Mouse (Mus musculus): ENCODE measurements at regions not wholly inside any gene's neighbourhood (a gene's known extent, or its start where the extent isn't known, plus 50 kb on each side); places are given as distances from the start of the nearest gene placed in this dataset.
A peak's percentile ranks its signal among the peaks of the same experiment; 100 is the strongest.

- no peak for DNase-seq
Measured at GRCm38 (mm10) chr7:116882268-116882964, 378.2 kb downstream of the Nucb2 start.

GRCm38 (mm10) chr7:116893846-116894245 is 389.7 kb downstream of the Nucb2 start:
- no peak for DNase-seq

- DNase-seq = no peak
Measured at GRCm38 (mm10) chr7:116915797-116916196, 411.6 kb downstream of the Nucb2 start.

DNA sequence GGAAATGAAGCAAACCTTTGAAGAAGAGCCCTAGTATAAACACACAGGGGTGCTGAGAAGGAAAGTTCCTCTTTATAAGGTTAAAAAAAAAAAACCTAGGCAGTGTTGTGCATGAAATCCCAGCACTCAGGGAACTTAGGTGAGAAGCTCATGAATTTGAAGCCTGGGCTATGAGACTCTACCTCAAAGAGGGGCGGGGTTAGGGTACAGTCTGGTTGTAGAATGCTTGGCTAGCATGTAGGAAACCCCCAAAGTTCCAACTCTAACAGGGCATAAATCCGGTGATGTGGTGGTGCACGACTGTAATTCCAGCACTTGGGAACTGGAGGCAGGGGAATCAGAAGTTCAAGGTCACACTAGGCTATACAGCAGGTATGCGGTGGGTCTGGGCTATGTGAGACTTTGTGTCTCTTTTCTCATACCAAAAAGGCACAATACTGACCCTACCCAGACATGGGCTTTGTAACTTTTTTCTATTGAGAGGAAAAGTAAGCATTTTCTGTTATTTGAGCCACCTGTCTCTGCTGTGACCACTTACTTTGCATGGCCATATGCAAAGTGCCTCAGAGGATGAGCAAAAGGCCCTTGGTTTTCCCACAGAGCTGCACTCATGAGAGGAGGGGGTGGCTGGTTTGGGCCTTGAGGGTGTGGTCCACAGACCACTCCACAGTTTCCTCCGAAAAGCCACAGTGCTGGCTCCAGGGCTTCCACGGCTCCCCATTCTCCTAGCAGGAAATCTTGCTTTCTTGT is 413.9 kb downstream of the Nucb2 start:
- no peak for DNase-seq

DNA sequence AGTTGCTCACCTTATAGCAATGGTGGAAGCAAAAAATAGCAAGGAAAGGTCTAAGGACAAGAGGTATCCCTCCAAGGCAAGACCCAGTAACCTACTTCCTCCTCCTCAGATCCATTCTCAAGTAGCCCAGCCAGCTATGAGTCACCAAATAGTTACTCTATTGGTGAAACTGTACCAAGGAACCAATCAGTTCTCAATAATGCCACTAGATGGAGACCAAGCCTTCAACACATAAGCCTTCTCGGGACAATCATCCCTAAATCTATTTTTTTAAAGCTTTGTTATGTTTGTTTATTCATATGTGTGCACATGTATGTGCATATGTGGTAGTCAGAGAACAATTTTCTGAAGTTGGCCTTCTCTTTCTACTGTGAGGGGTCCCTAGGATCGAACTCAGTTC is 434.3 kb upstream of the Xylt1 start:
- DNase-seq = no peak

- peak; percentile 6 for DNase-seq
Measured at GRCm38 (mm10) chr7:116959196-116959895, 421.4 kb upstream of the Xylt1 start.

DNA sequence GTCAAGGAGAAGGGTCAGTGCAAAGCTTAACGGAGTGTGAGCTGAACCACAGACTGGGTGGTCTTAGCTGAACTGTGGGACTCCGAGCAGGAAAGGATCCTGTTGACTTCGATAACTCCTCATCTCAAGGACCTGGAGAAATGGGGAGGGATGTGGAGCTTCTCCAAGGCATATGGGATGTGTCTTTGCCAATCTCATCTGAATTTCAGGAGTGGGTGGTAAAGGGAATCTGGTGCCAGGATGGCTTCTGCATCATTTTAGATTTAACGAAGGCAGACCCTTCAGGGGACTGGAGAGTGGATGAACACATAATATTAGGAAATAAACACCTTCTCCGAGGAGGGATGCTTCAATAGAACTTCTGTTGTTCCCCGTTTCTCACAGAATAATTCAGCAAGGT is 416.9 kb upstream of the Xylt1 start:
- no peak for DNase-seq

GRCm38 (mm10) chr7:116991351-116991750 is 389.4 kb upstream of the Xylt1 start:
- DNase-seq = no peak

DNA sequence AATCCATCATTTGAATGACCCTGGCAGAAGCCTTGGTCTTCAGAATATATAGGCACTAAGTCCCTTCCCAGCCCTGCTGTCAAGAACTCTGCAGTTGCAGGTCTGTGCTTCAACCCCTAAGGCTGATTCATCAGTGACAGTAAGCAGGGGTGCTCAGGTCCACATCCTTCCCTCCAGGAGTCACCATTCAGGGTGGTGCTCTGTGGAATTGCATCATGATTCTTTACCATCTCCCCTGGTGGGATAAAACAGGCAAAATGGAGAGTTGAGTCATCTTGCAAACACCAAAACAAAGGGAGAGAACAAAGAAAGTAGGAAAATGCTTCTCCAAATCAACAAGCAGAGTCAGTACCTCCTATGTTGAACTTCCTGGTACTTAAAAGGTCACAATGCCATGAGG is 388.6 kb upstream of the Xylt1 start:
- no peak for DNase-seq

DNA sequence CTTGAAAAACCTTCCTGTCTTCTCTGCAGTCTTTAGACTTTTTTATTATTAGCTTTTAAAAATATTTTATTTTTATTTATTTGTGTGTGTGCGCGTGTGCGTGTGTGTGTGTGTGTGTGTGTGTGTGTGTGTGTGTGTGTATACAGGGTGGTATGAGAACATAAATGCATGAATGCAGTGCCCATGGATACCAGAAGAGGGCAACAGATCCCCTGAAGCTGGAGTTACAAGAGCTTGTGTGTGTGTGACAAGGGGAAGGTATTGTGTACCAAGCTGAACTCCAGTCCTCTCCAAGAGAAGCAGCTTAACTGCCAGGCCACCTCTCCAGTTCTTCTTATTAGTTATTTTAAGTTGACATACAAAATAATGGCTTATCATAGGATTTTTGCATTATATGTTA is 385.0 kb upstream of the Xylt1 start:
- no peak for DNase-seq

- no peak for DNase-seq
Measured at GRCm38 (mm10) chr7:117003167-117003566, 377.6 kb upstream of the Xylt1 start.

GRCm38 (mm10) chr7:117018349-117018748 is 362.4 kb upstream of the Xylt1 start:
- DNase-seq = peak; percentile 22

- DNase-seq = no peak
Measured at GRCm38 (mm10) chr7:117021716-117022115, 359.1 kb upstream of the Xylt1 start.

DNA sequence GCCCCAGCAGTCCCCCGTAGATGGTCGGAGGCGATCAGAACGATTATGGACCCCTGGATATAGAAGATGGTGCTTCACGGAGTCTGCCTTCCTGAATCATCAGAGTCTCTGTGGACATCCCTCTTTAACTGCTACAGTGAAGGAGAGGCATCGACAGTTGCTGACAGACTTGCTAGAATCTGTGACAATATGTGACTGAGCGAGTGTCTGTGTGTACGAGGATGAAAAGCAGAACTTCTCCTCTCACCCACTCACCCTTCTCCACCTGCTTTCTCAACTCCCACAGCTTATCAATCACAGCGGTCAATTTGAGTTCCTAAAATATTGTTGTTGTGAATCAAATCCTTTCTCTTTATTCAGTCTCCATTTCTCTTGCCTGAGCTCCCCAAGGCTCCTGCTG is 335.9 kb upstream of the Xylt1 start:
- no peak for DNase-seq

- DNase-seq = no peak
Measured at GRCm38 (mm10) chr7:117049249-117049648, 331.5 kb upstream of the Xylt1 start.

DNA sequence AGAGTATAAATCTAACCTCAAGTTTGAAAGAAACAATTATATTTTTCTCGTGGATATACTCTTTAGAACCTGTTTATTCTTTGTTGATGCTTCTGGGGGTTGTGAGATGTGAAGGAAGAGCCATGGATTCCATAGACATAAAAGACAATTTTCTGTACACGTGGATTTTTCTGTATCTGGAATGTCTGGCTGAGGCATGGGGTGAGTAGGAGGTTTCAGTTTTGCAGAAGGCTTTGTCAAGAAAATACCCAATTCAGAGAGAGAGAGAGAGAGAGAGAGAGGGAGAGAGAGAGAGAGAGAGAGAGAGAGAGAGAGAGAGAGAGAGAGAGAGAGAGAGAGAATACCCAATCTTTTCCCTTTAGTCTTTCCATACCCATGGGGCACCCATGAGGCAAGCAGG is 315.0 kb upstream of the Xylt1 start:
- DNase-seq = no peak

GRCm38 (mm10) chr7:117090911-117091550 is 289.7 kb upstream of the Xylt1 start:
- DNase-seq = no peak

DNA sequence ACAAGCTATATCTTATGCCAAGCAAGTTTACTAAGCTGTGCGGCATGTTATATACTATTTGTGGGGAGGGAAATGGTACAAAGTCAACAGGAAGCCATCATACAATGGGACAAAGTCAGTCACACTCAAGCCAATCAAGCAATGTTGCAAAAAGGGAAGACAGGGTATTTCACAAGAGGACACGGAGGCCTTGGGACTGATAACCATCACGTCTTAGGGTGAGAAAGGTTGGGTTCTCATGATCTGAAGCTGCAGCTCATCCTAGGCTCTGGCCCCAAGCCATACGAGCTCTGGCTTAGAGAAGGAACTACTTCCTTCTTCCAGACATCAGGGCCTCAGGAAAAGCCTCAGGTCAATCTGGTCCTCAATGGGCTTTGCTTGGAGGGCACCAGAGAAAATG is 287.9 kb upstream of the Xylt1 start:
- no peak for DNase-seq

- DNase-seq = no peak
Measured at GRCm38 (mm10) chr7:117097618-117098017, 283.2 kb upstream of the Xylt1 start.

DNA sequence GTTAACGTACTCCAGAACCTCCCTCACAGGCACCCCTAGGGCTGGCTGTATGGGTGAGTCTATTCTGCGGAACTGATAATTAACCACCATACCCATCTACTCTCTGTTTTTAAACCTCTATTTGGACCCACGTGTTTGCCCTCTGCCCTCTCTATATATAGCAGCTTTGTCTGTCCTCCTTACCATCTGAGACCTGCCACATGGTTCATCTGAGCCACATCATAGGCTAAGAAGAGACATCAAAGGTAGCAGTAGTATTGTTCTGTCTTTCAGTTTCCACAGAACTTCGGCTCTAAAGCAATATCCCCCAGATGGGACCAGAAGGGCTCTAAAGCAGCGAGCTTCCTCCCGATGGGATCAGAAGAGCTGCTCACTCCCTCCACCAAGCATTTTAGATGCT is 281.7 kb upstream of the Xylt1 start:
- DNase-seq = no peak

- no peak for DNase-seq
Measured at GRCm38 (mm10) chr7:117103035-117103434, 277.7 kb upstream of the Xylt1 start.

DNA sequence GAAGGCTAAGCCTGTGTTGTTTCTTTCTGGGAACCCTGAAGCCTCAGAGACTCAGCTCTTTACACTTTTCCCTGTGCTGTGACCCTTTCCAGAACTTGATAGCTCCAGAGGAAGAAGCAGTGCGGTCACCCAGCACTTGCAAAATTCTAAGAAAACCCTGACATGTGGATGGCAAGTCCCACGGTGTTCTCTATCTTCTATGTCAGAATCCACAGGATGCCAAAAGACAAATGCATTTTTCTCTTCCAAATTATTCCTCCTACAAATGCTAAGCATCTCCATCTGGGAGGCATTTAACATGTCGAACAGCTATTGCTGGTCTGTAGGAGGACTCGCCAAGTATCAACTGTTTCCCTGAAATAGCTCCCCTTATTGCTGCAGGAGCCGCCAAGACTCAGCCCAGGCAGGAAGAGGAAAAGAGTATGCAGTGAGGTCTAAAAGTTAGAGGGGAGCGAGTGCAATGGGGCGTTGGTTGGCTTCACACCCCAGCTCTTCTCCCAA is 274.0 kb upstream of the Xylt1 start:
- DNase-seq = peak; percentile 17

- no peak for DNase-seq
Measured at GRCm38 (mm10) chr7:117108391-117108790, 272.4 kb upstream of the Xylt1 start.
